Mouse (Mus musculus) megakaryocyte-erythroid progenitor cell, adult 5-6 weeks (primary cell): ENCODE measurements around the gene Mecr. TPM values are rescaled to one million over a fixed set of nuclear protein-coding genes. Genes with fewer than 3 reads are reported as not detected.

Experiments used
- ATAC-seq: replicated peaks from 2 replicates; pipeline ENCODE4 v1.8.0; 2016; ENCODE audit warnings: mild to moderate bottlenecking, inconsistent platforms; ENCODE audit not compliant: severe bottlenecking, poor library complexity, low FRiP score, low TSS enrichment
- total RNA-seq, 2 experiments: library from RNA; stranded (forward) in 1 of 2; stranded (reverse) in 1 of 2; fragments of 200-1000, 215-1000 nt in 1 of 2; fragments of >200 nt in 1 of 2; fragmentation: Nextera tagmentation in 1 of 2; gene quantifications; 2 replicates each; pipeline ENCODE4 v1.2.3; 2014 to 2017

The Mecr gene
- total RNA-seq, 2 experiments from 2014 or later = 63.1 to 77.8 TPM

- no peak for ATAC-seq
Observed at GRCm38 (mm10) chr4:131876836-131877235, 33.6 kb downstream of the Mecr start.

DNA sequence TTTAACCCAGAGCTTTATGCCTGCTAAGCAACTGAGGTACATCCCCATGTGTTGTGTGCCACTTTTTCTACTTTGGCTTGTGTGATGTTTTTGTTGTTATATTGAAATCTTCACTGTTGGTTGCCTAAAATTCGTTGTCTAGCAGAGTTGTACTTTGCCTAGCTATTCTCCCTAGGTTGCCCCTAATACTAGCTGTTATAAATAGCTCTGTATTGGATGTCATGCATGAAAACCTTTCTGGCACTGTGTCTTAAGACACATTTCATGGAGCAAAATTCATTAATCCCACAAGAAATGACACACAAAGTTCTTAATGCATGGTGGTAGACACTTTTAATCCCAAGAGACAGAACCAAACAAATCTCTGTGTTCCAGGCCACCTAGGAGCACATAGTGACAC, 36.4 kb downstream of the Mecr start:
- ATAC-seq = no peak

GRCm38 (mm10) chr4:131881306-131881705, 38.0 kb downstream of the Mecr start:
- ATAC-seq = no peak

DNA sequence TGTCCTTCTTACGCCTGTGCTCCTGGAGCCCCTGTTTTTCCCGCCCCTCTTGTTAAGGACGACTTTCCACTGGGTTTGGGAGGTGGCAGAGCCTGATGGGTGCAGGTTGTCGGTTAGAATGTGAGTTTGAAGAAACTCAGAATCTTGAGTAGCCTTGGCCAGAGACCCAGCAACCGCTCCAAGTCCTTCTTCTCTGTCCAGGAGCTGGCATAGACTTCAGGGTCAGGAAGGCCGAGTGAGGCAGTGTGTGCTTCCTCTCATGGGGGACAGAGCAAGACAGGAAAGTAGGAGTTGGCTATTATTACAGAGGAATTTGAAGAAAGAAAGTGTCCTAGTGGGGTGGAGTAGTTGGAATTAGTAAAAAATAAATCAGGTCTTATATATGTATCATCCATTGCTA, 40.3 kb downstream of the Mecr start:
- ATAC-seq = no peak

GRCm38 (mm10) chr4:131885376-131885775, 42.1 kb downstream of the Mecr start:
- no peak for ATAC-seq

DNA sequence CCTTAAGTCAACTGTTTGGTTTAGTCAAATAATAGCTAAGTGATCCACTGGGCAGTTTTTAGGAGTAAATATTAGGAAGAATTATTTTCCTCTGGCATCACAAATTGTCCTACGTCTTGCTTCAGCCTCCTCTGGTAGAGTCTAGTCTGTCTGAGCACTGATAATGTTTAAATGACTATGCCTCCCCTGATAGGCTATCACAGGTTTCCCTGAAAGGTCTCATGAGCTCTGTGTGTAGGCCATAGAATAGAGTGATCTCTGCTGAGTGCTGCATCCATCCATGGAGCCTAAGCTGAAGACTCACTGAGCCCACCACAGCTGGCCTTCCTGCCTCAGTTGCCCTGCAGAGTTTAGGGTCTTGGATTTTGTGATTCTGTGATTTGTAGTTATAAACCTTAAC, 45.3 kb downstream of the Mecr start:
- peak; percentile 84 for ATAC-seq

DNA sequence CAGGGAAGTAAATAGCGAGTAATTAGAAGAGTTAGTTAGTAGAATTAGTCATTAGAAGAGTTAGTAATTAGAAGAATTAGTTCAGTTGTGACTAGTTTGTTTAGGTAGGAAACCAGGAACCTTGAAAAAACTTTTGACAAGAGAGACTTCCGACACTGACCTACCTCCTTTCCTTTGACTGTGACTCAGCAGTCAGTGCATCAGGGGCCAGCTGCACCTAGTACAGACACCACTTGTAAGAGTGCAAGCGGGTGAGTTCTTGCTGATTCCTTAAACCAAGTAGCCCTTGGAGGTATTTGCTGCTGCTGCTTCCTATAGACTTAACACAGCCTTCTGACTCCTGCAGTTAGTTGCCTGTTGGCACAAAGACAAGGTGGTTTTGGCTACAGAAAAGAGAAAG, 47.4 kb downstream of the Mecr start:
- no peak for ATAC-seq

- ATAC-seq = no peak
Observed at GRCm38 (mm10) chr4:131897109-131897508, 53.8 kb downstream of the Mecr start.

DNA sequence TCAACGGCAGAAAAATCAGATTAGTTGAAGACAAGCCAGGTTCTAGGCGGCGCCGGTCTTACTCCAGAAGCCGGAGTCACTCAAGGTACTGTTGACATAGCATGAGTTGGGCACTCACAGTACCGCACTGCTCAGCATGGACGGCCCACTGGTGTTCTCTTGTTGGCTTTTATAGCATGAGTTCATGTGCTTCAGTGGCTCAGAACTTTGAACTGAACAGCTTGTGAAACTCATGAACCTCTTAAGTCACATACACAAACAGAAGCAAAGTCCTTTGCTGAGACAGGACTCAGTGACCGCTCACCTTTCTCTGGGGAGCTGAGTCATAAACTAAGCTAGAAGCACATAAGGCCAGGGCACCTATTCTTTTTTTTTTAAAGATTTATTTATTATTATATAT, 54.5 kb downstream of the Mecr start:
- no peak for ATAC-seq

- no peak for ATAC-seq
Observed at GRCm38 (mm10) chr4:131898503-131899179, 55.4 kb downstream of the Mecr start.

DNA sequence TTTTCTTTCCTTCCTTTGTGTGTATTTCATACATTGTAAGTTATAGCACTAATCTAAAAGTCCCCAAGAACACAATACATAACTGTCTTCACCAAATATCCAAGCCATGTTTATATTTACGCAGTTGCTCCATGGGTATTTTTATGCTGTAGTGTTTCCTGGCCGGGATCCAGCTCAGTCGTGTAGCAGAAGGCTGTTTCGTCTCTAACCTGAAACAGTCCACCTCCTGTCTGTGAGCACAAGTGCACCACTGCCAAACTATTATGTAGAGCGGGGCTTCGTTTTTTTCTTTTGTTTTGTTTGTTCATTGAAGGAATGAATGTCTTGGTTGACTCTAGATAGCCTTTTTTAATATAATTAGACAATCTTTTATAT, 55.9 kb downstream of the Mecr start:
- no peak for ATAC-seq

GRCm38 (mm10) chr4:131901090-131901489, 57.8 kb downstream of the Mecr start:
- no peak for ATAC-seq

GRCm38 (mm10) chr4:131904478-131904877, 61.2 kb downstream of the Mecr start:
- peak; percentile 69; the same call in 1 of the 2 replicates for ATAC-seq

- ATAC-seq = no peak
Observed at GRCm38 (mm10) chr4:131906423-131906822, 63.2 kb downstream of the Mecr start.

DNA sequence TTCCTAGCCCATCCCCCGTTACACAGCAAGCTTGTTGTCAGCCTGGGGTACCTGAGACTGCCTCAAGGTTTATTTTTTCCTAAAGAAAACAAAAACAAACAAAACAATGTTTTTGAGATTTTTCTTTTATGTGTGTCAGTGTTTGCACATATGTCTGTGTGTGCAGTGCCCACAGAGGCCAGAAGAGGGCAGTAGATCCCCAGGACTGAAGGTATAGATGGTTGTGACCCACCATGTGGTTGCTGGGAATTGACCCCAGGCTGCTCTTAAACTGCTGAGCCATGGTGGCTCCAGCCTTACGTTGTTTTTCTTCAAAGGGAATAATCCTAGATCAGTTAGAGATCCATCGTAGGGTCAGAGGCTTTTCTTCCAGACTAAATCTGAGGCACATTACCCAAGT, 64.6 kb downstream of the Mecr start:
- no peak for ATAC-seq

DNA sequence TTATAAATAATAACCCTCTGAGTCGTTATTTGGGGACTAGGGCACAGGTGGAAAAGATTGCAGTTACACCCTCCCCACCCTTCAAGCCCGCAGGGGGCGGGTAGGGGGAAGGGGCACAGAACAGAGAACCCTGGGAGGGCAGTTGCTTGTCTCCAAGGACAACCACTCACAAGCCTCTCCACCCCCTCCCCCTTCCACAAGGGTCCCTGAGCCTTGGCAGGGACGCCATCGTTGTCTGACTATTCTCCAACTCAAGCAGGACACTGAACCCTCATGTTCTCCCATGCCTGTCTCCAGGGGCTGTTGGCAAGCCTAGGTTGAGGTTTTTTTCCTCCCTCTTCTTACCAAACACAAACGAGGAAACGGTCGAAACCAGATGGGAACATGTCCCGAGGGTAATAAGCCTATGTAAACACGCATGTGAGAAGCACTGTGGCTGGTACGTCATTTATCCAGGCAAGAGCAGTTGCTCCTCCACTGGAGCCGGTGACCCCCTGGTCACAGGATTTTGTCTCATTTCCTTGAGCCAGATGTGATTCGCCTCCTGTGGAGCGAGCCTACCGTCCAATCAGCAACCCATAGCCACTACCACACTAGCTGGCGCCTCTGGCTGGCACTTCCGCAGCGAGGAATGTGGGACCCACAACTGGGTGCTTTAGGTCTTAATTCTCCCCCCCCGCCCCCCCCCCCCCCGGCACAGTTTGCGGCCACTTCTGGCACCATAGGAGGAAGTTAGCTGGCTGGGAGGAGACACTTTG, 67.1 kb downstream of the Mecr start:
- no peak for ATAC-seq

DNA sequence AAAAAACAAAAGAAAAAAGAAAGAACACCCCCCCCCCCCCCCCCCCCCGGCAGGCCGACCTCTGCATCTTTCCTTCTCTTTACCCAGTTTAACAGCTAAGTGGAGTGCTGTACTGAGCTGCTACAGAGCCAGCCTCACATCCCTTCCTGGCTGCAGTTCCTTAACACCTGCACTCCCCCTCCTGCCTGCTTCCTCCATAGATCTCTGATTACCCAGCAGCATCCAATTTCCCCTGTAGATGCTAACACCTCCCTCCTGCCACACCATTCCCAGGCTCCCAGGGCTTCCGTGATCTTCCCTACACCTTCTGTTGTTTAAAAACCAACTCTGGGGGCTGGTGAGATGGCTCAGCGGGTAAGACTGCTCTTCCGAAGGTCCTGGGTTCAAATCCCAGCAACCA, 68.3 kb downstream of the Mecr start:
- ATAC-seq = no peak

DNA sequence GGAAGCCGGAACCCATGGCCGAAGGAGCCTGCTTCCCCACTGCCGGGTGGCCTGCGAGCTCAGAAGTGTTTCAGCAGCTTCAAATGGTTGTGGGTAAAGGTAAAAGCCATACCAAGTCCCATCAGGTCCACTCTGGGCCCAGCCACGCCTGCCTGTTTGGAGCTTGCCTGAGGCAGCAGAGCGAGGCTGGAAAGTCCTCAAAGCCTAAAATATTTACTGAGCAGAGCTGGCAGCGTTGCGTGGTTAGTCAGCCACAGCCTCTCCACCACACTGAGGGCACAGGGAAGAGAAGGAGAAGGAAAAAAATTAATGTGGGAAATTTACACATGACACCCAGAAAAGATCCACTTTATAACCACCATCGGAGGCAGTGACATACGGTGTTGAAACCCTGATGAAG, 70.3 kb downstream of the Mecr start:
- no peak for ATAC-seq

- no peak for ATAC-seq
Observed at GRCm38 (mm10) chr4:131914046-131914643, 70.9 kb downstream of the Mecr start.

GRCm38 (mm10) chr4:131914891-131915469, 71.7 kb downstream of the Mecr start:
- no peak for ATAC-seq
